ENCODE assay signal across 24 mouse cellular contexts in genomic region chr7:144206254-144206653, GRCm38 (mm10).
"Had no signal": no experiment of that assay in that cellular context is flagged by ENCODE, and none has a peak within 500 bp of the region (broad histone marks: within the 10 kb centered on the region; RNA-seq: fewer than 3 reads in every experiment).

No protein-coding gene starts in this region.

- H3K4me3 ChIP-seq: layer of hippocampus, adult 2 months; limb, embryonic 10.5 days; limb, embryonic 13.5 days; liver, embryonic 12.5 days; liver, embryonic 15.5 days; lung, embryonic 15.5 days; megakaryocyte, embryonic 14.5 days; midbrain, embryonic 10.5 days; midbrain, embryonic 13.5 days; myocyte; neural tube, embryonic 13.5 days had no signal

- ATAC-seq: hindbrain, postnatal 0 days; inflammation-experienced regulatory T-cells, adult 6 months; intestine, embryonic 16.5 days; liver, embryonic 12.5 days; midbrain, embryonic 13.5 days; midbrain, embryonic 16.5 days had no signal

- H3K27ac ChIP-seq: layer of hippocampus, adult 2 months; limb, embryonic 10.5 days; limb, embryonic 13.5 days; liver, embryonic 12.5 days; liver, embryonic 15.5 days; lung, embryonic 15.5 days; midbrain, embryonic 10.5 days; midbrain, embryonic 13.5 days; neural tube, embryonic 13.5 days had no signal

- DNase-seq: kidney, adult 18-20 months; kidney, postnatal 14 days; kidney, postnatal 4 days; liver; lung, adult 18-20 months; lung, postnatal 10 days; lung, postnatal 36 days; retina, postnatal 1 day; thymus, postnatal 25 days had no signal

- H3K4me1 ChIP-seq: limb, embryonic 10.5 days; liver, embryonic 12.5 days; liver, embryonic 15.5 days had no signal
